Mouse (Mus musculus): ENCODE measurements around the gene Igsf6.
A peak's percentile ranks its signal among the peaks of the same experiment; 100 is the strongest.

Igsf6 gene

DNA sequence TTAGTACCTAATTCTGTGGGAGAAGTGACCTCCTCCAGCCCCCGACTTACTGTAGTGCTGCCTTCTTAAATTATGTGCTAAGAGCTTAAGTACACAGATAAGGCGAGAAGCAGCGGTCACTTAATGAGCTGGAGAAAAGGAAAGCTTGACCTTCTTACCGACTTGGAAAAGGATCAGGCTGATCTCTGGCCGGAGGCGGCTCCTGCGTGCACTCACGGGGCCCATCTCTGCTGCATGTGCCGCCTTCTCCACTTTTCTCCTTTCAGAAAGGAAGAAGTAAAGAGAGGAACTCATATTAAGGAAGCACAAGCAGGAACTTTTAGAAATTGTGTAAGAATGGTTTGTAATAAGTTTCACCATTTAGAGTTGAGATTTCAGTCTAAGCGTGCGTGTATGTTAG, at the start of gene Igsf6:
Gene Igsf6, minus strand, starts transcription at position 292 of the 400 bp plus-strand sequence.
- DNase-seq (ENCODE audit: inconsistent ontology term) = peak; percentile 13

DNA sequence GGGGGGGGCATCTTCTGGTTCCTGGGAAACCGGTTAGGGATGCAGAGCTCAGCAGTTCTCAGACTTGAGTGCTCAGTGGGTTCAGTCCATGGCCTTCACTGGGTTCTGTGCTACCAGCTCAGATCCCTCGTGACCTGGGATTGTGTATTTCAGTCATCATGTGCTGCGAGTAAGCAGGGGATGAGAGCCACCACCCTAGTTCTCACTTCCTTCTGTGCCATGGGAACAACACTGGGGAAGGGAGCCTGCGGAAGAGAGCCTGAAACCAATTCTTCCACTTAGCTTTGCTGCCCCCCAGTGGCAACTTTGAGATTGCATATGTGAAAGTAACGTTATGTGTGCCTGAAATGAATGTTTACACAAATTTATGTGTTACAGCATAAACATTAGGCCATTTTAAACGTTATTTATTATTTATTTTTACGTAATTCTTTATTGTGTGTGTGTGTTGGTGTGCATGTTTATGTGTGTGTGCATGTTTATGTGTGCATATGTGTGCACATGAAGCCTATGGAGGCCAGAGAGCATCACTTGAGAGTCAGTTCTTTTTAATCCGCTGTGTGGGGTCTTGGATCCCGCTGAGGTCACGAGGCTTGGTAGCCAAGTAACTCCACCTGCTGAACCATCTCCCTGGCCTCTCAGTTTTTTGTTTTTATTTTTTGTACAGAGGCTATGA, 45.9 kb upstream of the Igsf6 start:
- peak; percentile 58 for DNase-seq (ENCODE audit: inconsistent ontology term)

DNA sequence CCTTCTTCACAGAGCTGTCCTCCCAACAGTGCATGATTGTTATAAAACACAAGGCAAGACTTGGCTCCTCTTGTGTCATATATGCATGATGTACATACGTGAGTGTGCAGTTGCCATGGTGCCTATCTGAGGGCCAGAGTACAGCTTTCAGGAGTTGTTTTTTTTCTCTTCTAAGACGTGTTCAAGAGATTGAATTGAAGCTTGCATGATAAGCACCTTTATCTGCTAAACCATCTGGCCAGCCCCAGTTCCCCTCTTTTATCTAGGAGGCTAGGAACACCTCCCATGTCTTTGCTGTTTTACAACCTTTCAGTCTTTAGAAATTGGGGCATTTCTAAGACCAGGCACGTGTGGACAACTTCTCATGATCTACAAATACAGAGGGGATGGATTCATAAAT, 37.4 kb upstream of the Igsf6 start:
- no peak for DNase-seq (ENCODE audit: inconsistent ontology term)

DNA sequence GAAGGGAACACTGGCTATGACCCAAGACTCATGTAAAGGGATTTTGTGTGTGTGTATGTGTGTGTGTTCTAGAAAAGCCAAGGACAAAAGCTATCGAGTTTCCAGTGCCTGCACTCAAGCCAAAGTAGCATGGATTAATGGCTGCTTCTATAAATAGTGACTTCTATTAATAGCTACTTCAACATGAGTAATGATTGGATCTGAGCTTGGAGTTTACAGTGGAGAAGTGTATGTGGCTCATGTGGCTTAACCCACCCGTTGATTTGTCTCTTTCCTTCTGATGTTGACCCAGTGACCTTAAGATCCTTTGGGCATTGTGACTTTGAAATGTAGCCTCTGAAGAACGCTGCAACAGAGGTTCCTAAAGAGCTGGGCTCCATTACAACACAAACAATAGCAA, 36.9 kb upstream of the Igsf6 start:
- DNase-seq (ENCODE audit: inconsistent ontology term) = peak; percentile 6

DNA sequence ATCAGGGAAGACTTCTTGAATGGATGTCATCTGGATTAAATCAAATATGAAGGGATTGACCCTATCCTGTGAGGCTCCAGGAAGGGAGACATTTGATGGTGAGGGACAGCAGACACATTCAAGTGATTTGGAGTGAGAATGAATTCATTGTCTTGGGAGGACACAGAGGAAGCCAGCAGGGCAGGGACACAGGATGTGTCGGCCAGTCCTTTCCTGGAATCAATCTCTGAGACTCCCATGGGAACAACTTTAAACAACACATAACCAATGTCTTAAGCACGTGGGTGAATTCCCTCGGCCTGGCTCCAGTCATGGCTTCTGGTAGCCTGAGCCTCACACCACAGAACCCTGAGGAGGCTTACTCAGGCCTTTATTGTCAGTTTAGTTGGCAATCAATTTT, 33.5 kb upstream of the Igsf6 start:
- DNase-seq (ENCODE audit: inconsistent ontology term) = no peak

DNA sequence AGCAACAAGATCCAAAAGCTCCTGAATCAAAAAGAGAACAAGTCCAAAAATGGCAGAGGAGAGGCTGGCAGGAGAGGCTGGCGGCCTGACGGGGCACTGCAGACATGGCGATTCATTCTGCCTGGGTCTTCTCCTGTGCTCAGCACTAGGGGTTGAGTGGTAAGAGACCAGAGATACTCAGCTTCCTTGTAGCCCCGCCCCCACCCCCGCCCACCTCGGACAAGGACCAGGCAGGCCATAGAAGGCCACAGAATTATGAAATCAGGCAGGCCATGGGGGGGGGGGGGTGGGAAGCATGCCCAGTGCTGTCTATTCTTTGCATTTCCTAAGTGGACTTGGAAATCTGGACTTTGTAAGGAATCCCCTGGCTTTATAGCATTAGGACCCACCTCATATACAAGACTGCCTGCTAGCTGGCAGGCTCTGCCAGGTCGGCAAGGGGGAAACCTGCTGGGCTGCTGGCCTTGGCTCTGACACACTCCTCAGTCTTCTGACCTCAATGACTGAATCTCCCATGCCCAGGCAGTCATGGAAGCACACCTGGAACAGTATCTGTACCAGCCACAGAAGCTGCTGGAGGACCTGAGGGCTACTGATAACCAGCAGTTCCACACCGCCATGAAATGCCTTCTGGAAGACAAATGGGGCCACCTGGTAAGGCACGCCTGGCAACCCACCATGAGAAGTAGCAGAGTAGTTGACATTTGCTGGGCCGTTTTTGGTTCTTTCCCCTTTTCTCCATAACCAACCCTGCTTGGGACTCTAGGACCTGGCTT, 24.4 kb upstream of the Igsf6 start:
- no peak for DNase-seq (ENCODE audit: inconsistent ontology term)

DNA sequence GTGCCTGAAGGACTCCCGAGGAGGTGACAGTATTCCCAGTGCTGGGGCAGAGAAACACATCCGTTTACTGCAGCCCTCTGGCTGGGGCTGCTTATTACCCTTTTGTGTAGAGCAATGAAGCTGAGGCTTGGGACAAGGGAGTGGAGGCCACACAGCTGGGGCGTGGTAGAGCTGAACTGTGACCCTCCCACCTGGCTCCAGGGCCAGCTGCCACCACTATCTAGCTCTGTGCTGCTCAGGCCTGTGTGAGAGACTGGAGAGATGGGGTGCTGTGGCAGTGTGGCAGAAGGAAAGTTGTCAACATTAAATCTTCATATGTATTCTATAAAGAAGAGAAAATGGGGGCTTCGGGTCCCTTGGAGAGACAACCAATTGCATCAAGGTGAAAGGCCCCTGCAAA, 18.7 kb upstream of the Igsf6 start:
- DNase-seq (ENCODE audit: inconsistent ontology term) = no peak

DNA sequence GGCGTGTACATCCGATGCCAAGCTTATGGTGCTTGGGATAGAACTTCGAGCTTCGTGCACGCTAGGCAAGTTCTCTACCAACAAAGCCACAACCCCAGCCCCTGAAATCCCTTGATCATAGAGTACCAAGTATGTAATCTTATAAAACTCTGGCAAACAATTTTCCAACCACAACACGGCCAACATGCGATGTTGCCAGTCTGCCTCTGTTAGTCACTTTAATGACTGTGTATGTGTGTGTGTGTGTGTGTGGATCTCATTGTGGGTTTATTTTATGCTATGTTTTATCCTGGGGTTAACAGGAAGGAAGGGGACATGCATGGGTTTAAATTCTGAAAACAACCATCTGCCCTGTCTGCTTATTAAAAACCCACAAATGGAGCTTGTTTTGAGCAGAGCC, 16.4 kb upstream of the Igsf6 start:
- DNase-seq (ENCODE audit: inconsistent ontology term) = no peak

DNA sequence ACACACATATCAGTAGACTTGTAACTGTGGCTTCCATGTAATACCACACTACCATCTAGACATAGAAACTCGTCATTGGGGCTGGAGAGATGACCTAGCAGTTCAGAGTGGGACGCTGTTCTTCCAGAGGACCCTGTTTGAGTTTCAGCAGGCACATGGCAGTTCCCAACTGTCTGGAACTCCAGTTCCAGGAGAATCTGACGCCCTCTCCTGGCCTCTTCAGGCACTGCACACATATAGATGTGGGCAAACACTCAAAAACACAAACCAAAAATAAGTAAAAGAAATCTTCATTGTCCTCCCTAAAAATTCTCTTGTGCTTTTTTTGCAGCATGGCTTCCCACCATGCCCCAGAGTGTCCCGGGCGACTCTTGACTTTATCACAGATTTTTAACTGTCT, 14.4 kb upstream of the Igsf6 start:
- no peak for DNase-seq (ENCODE audit: inconsistent ontology term)

DNA sequence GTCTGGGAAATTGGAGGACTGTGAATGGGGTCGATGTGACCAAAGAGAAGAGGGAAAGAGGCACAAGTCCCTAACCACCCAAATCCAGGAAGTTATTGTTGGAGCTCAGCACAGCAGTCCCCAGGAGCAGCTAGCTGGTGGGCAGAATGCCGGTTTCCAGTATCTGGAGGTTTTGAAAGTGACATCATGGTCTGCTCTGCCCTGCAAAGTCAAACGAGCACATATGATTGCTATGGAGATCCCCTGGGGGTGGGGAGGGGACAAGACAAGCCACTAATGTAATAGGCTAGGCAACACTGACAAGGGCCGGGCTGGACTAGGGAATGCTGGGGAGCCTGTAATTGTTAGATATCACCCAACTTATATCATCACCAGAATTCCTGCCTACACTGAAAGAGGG, 11.1 kb upstream of the Igsf6 start:
- peak; percentile 78 for DNase-seq (ENCODE audit: inconsistent ontology term)

DNA sequence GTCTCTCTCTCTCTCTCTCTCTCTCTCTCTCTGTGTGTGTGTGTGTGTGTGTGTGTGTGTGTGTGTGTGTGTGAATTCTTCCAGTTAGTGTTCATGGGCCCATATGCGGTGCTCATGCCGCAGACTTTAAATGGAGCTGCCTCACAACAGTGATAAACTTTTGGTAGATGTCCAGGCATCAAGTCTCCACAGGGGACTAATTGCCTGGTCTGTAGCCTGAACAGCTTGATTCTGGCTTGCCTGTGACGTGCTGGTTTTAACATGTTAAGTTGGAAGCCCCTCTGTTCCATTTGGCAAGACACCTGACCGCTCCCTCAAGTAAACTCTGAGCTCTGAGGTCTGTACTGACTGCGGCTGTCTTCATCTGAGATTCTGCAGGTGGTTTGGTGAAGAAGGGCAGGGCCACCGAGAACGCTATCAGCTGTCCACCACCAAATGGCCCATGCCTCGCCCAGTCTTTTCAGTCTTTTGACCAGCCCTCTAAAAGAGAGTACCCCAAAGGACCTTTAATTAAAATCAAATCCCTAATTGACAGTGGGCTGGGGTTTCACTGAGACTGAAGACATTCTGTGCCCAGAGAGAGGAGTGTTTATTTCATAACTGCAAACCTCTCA, 10.6 kb upstream of the Igsf6 start:
- no peak for DNase-seq (ENCODE audit: inconsistent ontology term)

DNA sequence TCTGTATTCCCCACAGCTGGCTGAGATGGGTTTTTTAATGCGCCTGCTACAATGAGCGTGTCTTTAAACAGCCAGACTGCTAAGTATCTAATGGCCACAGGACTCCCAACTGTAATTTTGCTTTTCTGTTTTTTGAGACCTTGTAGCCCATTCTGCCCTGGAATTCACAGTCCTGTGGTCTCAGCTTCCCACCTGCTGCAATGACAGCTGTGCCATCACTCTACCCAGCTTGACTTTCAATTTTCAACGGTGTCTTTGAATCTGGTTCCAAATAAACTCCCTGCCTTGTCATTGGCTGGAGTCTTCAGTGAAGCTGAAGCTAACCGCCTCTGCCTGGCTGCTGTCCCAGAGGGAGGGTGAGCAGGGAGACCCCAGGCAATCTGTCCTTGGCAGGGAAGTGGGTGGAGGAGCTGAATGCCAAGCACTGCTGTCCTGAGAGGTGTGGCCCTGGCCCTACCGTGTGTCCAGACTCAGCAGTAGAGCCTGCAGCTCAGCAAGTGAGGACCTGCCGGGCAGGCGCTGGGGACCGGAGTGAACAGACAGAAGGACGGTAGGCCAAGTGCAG, 8.7 kb upstream of the Igsf6 start:
- DNase-seq (ENCODE audit: inconsistent ontology term) = no peak

DNA sequence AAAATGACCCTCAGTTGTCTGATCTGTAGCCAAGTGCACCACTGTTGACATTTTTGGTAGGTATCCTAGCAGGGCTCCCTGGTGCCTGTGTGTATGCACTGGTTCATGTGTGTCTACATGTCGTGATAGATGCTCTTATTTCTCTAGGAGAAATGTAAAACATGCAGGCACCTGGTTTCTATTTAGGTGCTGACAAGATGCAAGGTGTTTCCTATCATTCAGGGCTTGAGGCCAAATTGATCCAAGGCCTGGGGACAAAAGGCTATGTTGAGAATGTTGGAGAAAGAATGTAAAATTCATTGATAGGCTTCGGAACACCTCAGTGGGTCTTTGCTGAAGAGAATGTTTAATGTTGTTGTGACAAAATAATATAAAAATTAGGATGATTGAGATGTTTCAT, 7.4 kb upstream of the Igsf6 start:
- no peak for DNase-seq (ENCODE audit: inconsistent ontology term)

DNA sequence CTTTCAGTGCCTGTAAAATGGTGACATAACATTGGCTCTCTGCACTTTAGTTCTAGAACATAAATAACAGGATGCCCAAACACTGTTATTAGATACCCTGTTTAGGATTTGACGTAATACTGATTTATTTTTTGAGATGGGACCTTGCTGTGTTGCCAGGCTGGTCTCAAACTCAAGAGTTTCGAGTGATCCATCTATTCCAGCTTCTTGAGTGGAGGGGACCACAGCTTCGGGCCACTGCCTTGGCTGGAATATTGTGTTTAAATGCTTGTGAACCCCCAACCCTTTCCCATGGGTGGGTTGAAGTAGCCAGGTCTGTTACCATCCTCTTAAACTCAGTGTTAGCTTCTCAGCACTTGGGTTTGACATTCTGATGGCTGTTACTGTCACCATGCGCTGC, 7.0 kb upstream of the Igsf6 start, which contains the start of gene Otoa:
Gene Otoa, plus strand, starts transcription at position 301 of the 400 bp plus-strand sequence.
- no peak for DNase-seq (ENCODE audit: inconsistent ontology term)

DNA sequence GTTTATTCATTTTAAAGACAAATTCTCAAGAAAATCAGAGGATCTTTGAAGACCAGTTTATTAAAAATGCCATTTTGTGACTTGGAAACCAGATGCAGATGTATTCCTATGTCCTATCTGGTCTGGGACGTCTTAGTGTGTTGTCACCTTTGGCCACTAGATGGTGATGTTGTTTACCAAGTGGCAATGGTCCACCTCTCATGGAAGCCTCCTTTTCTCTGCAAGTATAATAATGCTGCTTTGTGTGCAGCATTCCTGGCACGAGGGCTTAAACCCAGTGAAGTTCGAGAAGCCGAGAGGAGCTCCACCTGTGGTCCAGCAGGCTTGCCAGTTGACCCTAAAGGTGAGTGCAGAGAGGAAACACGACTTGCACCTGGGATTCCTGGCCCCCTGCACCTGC, 3.5 kb upstream of the Igsf6 start:
- DNase-seq (ENCODE audit: inconsistent ontology term) = peak; percentile 51

DNA sequence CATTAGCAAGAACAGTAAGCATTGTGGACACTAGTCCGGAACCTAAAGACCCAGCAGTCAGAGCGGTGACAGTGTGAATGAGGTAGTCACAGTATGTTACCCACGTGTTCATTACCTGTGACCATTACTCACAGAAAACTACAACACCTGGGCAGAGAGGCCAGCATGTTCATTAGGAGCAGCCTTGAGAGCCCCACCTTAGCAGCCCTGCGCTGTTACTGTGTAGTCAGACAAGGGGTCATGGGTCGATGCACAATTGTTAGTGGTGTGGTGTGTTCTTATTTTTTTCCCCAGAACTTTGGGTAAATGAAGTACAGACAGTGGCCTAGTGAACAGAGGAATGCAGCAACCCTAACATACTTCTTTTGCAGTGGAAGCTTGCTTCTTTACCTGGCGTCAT, 2.9 kb upstream of the Igsf6 start:
- no peak for DNase-seq (ENCODE audit: inconsistent ontology term)

DNA sequence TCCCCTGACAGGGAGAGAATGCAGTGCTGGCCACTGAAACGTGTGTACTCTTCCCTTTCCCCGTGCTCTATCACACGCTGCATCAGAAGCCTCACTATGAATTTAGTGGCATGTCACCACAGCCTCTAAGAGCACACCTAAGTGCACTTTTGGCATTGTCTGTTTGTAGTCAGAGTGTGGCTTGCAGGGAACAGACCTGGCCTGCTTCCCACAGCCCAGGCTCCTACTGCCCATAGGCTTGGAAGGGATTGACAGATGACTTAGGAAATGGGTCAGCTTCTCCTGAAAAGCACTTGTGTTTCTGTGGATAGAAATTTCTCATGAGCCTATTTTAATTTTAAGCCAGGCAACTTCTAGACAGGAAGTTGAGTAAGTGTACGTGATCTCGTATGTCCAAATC, 1.0 kb upstream of the Igsf6 start:
- no peak for DNase-seq (ENCODE audit: inconsistent ontology term)

DNA sequence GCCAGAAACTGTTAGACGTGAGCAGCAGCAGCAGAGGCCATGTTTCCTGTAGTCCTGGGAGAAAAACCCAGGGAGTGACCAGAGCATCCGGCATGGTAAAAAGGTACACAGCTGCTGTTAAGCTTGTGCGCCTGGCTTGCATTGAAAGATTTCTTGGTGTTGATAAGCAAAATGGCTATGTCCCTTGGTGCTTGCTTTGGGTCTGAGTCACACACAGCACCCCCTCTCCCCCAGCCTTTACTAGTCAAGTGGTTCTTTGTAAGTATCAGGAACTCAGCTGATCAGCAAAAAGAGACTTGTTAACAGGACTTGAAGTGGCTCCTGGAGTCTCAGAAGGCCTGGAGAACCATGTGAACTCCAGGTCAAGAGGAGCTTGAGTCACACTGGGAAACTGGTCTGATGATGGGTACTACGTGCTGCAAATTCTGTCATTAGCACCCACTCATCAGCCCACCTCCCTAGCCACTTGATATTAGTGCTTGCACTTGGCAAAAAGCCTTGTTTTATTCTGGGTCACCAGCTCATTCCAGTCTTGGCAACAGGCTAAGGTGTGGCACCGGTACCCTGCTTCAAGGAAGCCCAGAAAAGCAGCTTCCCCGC, 529 bp upstream of the Igsf6 start:
- no peak for DNase-seq (ENCODE audit: inconsistent ontology term)

DNA sequence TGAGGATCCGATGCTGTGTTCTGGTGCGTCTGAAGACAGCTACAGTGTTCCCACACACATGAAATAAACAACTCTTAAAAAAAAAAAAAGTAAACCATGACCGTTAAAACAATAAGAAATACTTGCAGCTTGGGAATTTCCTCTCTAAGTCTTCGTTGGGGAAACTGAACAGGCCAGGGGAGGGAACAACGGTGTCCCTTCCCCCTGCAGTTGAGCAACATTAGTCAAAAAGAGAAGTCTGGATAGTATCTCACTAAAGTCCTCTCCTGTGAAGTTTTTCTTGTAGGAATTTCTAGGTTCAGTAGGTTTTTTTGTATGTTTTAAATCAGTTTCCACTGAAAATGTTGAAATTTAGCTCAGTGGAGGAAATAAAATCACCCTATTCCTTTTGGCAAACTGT, 1.9 kb downstream of the Igsf6 start:
- no peak for DNase-seq (ENCODE audit: inconsistent ontology term)

DNA sequence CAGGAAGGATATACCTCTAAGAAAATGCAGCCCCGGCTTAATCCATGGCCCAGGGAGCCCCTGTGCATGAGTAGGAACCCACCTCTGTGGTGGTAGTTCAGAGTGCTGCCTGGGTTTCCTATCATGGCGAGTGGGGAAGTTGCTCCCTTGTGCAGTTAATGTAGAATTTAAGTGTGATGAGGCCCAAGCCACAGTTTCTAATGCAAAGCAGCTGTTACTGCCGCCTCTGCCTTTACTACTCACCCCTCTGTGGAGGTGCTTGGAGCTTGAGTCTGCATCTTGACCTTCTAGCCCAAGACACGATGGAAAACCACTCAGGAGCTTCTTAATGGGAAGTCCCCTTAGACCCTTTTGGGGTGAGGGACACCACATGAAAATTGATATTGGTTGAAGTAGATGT, 3.1 kb downstream of the Igsf6 start:
- DNase-seq (ENCODE audit: inconsistent ontology term) = no peak

DNA sequence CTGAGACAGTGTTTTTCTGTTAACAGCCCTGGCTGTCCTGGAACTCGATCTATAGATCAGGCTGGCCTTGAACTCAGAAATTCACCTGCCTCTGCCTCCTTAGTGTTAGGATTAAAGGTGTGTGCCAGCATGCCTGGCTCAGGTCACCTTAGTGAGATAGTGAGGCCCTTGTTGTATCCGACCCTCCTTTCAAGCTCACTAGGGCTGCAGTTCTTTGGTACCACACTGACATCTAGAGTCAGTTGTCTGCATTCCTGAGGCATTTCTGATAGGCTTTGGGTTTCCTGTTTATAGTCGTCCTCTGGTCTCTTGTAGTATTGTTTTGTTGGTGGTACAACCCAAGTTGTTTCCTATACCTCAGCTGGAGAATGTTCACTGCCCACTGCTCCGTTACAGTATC, 10.1 kb downstream of the Igsf6 start:
- DNase-seq (ENCODE audit: inconsistent ontology term) = no peak

DNA sequence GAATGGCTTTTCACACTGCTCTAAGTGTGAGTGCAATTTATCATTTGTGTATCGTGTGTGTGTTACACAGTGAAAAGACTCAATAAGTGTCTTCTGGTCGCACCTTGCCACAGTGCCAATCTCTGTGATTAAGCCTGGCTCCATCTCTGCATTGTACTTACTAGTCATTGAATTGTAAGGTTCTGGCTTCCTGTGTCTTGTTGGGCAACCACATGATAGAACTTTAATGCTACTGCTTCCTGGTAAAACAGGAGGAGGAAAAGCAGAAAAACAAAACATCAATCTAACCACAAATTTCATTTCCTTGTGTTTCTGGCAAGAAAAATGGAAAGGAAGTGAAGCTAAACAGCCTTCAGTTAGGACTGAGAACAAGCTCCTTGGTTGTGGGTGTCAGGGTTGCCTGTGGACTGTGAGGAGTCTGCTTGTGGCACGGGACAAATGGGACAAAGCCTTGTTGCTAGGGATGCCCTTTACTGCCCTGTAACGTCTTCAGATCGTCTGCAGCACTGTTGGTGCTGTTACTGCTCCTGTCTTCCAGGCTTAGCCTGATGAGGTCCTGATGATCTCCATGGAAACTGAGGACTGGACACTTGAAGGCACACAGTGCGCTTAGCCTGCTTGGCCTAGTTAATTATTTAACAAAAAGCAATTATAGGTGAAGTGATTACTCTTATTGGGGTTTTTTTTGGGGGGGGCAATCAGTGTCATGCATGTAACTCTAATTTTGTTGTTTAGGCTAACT, 14.7 kb downstream of the Igsf6 start:
- no peak for DNase-seq (ENCODE audit: inconsistent ontology term)
